Mouse (Mus musculus) testis, adult 2 months (tissue): Measurements from ENCODE around the gene Prss27. TPM values are rescaled to one million over a fixed set of nuclear protein-coding genes. Genes with fewer than 3 reads are reported as not detected.
"Not testable (repeated sequence)": the region's sequence is repeated elsewhere in the genome, so short reads cannot be mapped to it uniquely, and the experiment has no call there.

Source experiments
- H3K27ac ChIP-seq: fragments of 200-500 bp; 2 replicates; pipeline ENCODE4 v1.5.1; 2012; ENCODE audit warnings: low read depth, low read length; ENCODE audit not compliant: control insufficient read depth, insufficient read depth
- H3K27me3 ChIP-seq: fragments of 200-500 bp; 2 replicates; pipeline ENCODE4 v1.6.1; 2012; ENCODE audit warnings: mild to moderate bottlenecking, low read length, moderate library complexity; ENCODE audit not compliant: control insufficient read depth, insufficient read depth
- H3K36me3 ChIP-seq: fragments of 200-500 bp; 2 replicates; pipeline ENCODE4 v1.6.1; 2012; ENCODE audit warnings: mild to moderate bottlenecking, low read length; ENCODE audit not compliant: control insufficient read depth, insufficient read depth
- H3K4me1 ChIP-seq: fragments of 200-500 bp; 2 replicates; pipeline ENCODE4 v1.6.1; 2012; ENCODE audit warnings: low read length; ENCODE audit not compliant: control insufficient read depth, insufficient read depth
- H3K4me3 ChIP-seq: fragments of 200-500 bp; 2 replicates; pipeline ENCODE4 v1.5.1; 2012; ENCODE audit warnings: low read depth, mild to moderate bottlenecking, low read length, moderate library complexity, mixed read lengths; ENCODE audit not compliant: control insufficient read depth
- CTCF ChIP-seq: fragments of 200-500 bp; IDR thresholded peaks from 2 replicates; pipeline ENCODE4 v1.5.1; 2012; ENCODE audit warnings: low read depth, mild to moderate bottlenecking, inconsistent platforms, low read length, moderate library complexity; ENCODE audit not compliant: control insufficient read depth, insufficient read depth, insufficient replicate concordance
- POLR2A ChIP-seq: fragments of 200-500 bp; IDR thresholded peaks from 2 replicates; pipeline ENCODE4 v1.6.1; 2012; ENCODE audit warnings: low read depth, mild to moderate bottlenecking, inconsistent platforms, low read length, moderate library complexity; ENCODE audit not compliant: control insufficient read depth
- polyA plus RNA-seq: library from polyadenylated mRNA; depleted of rRNA; stranded (reverse); fragments of >200 nt; gene quantifications from 2 replicates; pipeline ENCODE4 v1.2.3, GENCODE M21; 2012; rRNA removed

Prss27 gene
- polyA plus RNA-seq, 1 experiment = not detected

- TF ChIP-seq CTCF = no peak
- TF ChIP-seq POLR2A = no peak
- no peak overlapping the region for H3K4me3 ChIP-seq
- H3K36me3 ChIP-seq = peaks cover 1% of the 10 kb centered on the region
- H3K27me3 ChIP-seq = no peaks in the 10 kb centered on the region
- no peak overlapping the region for H3K27ac ChIP-seq
- 0 out of 2 replicates have a peak, but pooled peaks cover 2% of the 10 kb centered on the region for H3K4me1 ChIP-seq
Observed at GRCm38 (mm10) chr17:24077101-24077500, 39.2 kb downstream of the Prss27 start.

- TF ChIP-seq POLR2A (no peak), CTCF (no peak)
- Histone ChIP-seq H3K4me3 (no peak overlapping the region), H3K27me3 (no peaks in the 10 kb centered on the region), H3K27ac (no peak overlapping the region), H3K36me3 (no peaks in the 10 kb centered on the region; the same call in 1 of the 2 replicates), H3K4me1 (no peaks in the 10 kb centered on the region)
Observed at GRCm38 (mm10) chr17:24084593-24084992, 46.6 kb downstream of the Prss27 start.

DNA sequence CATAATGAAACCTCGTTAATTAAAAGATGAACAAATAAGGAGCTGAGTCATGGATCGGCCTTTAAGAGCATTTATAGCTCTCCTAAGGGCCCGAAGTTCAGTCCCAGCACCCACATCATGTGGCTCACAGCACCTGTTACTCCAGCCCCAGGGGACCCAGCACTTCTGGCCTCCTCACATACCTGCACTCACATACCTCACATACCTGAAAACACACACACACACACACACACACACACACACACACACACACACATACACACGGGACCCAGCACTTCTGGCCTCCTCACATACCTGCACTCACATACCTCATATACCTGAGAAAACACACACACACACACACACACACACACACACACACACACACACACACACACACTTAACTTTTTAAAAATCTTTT, 48.5 kb downstream of the Prss27 start:
- not testable (repeated sequence) for H3K27ac ChIP-seq, H3K4me1 ChIP-seq, H3K27me3 ChIP-seq, H3K36me3 ChIP-seq, H3K4me3 ChIP-seq

DNA sequence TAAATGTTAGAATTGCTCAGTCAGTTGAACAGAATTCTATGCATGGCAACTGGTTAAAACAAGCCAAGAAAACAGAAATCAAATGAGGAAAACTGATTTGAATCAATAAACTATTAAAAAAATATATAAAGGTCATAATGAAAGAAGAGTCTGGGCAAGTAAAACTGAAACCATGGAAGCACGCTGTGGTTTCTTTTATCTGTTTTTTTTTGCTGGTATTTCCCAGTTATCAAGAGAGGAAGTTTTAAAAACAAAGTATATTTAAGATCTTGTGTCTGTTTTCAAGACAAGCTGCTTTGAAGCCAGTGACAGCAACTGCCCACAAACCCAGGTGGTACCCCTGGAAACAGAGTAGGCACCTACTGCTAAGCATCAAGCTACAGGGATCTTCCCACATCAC, 52.6 kb downstream of the Prss27 start:
- Histone ChIP-seq H3K27me3 (no peaks in the 10 kb centered on the region), H3K36me3 (peaks cover 4% of the 10 kb centered on the region), H3K27ac (no peak overlapping the region), H3K4me3 (no peak overlapping the region), H3K4me1 (no peaks in the 10 kb centered on the region)
- TF ChIP-seq POLR2A (no peak), CTCF (no peak)

Other genes starting within 250 kb of the Prss27 start
- 259 and 286 TPM in 2 replicates for gene Srrm2, start 247.6 kb upstream of the Prss27 start, polyA plus RNA-seq
- 1,587 and 1,813 TPM in 2 replicates for gene Elob, start 209.0 kb upstream of the Prss27 start, polyA plus RNA-seq
- 0.89 and 1.2 TPM in 2 replicates for gene Prss33, start 202.1 kb upstream of the Prss27 start, polyA plus RNA-seq
- gene Prss32, start 194.3 kb upstream of the Prss27 start, polyA plus RNA-seq = 0.30 and 0.36 TPM in 2 replicates
- gene Prss41, start 194.0 kb upstream of the Prss27 start, polyA plus RNA-seq = 12.2 and 13.8 TPM in 2 replicates
- 208 and 246 TPM in 2 replicates for gene Prss21, start 170.1 kb upstream of the Prss27 start, polyA plus RNA-seq
- 0.34 and 0.67 TPM in 2 replicates for gene Dcpp1, start 157.3 kb upstream of the Prss27 start, polyA plus RNA-seq
- not detected in 2 replicates for gene Dcpp2, start 157.3 kb upstream of the Prss27 start, polyA plus RNA-seq
- not detected in 2 replicates for gene Dcpp3, start 120.7 kb upstream of the Prss27 start, polyA plus RNA-seq
- not detected in 2 replicates for gene Sbp, start 96.5 kb upstream of the Prss27 start, polyA plus RNA-seq
- gene Sbpl, start 82.9 kb upstream of the Prss27 start, polyA plus RNA-seq = not detected in 2 replicates
- not detected in 2 replicates for gene Prss30, start 57.6 kb upstream of the Prss27 start, polyA plus RNA-seq
- not detected in 2 replicates for gene Prss22, start 40.0 kb upstream of the Prss27 start, polyA plus RNA-seq
- 11.5 and 11.9 TPM in 2 replicates for gene Kctd5, start 35.3 kb downstream of the Prss27 start, polyA plus RNA-seq
- gene Pdpk1, start 112.8 kb downstream of the Prss27 start, polyA plus RNA-seq = 486 and 516 TPM in 2 replicates
- 116 and 135 TPM in 2 replicates for gene Amdhd2, start 125.6 kb downstream of the Prss27 start, polyA plus RNA-seq
- 329 and 345 TPM in 2 replicates for gene Atp6v0c, start 131.6 kb downstream of the Prss27 start, polyA plus RNA-seq
- 7.0 and 9.5 TPM in 2 replicates for gene Tbc1d24, start 167.4 kb downstream of the Prss27 start, polyA plus RNA-seq
- gene Ntn3, start 171.4 kb downstream of the Prss27 start, polyA plus RNA-seq = 0.35 and 0.54 TPM in 2 replicates
- 4.0 and 4.1 TPM in 2 replicates for gene Tedc2, start 182.7 kb downstream of the Prss27 start, polyA plus RNA-seq
- 10.7 and 13.3 TPM in 2 replicates for gene Ccnf, start 213.3 kb downstream of the Prss27 start, polyA plus RNA-seq